Mouse (Mus musculus) embryonic facial prominence, embryonic 10.5 days (tissue): ENCODE results near the gene Thsd4. TPM values are rescaled to one million over a fixed set of nuclear protein-coding genes. Genes with fewer than 3 reads are reported as not detected.
A peak's percentile ranks its signal among the peaks of the same experiment; 100 is the strongest.

Source experiments
- DNase-seq: peaks from one replicate; pipeline ENCODE4 v3.0.0-alpha.2; 2017; ENCODE audit warnings: low spot score
- H3K27ac ChIP-seq: fragments of 300-500 bp; sonication (generic); replicated peaks from 2 replicates; pipeline ENCODE4 v1.5.1; 2016; ENCODE audit warnings: mild to moderate bottlenecking
- H3K27me3 ChIP-seq: fragments of 300-500 bp; sonication (generic); replicated peaks from 2 replicates; pipeline ENCODE4 v1.6.1; 2016; ENCODE audit warnings: low read depth, mild to moderate bottlenecking; ENCODE audit not compliant: poor library complexity, severe bottlenecking
- H3K36me3 ChIP-seq: fragments of 300-500 bp; sonication (generic); replicated peaks from 2 replicates; pipeline ENCODE4 v1.6.1; 2016; ENCODE audit warnings: mild to moderate bottlenecking, moderate library complexity
- H3K4me1 ChIP-seq: fragments of 300-500 bp; sonication (generic); 2 replicates; pipeline ENCODE4 v1.6.1; 2016
- H3K4me3 ChIP-seq: fragments of 300-500 bp; sonication (generic); 2 replicates; pipeline ENCODE4 v1.5.1; 2016; ENCODE audit warnings: mild to moderate bottlenecking, moderate library complexity
- H3K9me3 ChIP-seq: fragments of 300-500 bp; sonication (generic); 2 replicates; pipeline ENCODE4 v1.6.1; 2016; ENCODE audit warnings: mild to moderate bottlenecking
- WGBS: fragments of 180-500 bp; shearing (Covaris S2); methylation state at CpG from one replicate; pipeline ENCODE4 v1.1.7; 2016; 5-methylcytosine and 5-hydroxymethylcytosine counted together
- polyA plus RNA-seq: library from polyadenylated mRNA; unstranded; fragments of >200 nt; fragmentation: Nextera tagmentation; extraction: Ambion mirVana; gene quantifications from 2 replicates; pipeline ENCODE4 v1.2.1, GENCODE M21; 2016

The Thsd4 gene
- polyA plus RNA-seq, 1 experiment from 2014 or later: 5.7 TPM

DNA sequence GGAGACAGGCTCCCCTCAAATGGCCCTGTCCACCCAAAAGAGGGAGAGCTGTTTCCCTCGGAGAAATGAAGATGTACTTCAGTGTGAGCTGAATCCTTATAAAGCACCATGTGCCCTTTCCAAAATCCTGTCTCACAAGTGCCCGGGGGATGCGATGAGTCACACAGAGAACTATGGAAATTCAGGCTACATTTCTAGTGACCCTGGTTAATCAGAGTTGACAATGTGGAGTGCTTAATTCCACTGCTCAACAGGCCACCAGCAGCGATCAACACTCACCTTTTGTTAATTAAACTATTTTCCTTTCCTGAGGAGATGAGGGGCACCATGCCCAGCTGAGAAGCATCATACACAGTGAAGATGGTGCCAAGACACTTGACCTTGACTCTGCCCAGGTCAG lies 138.9 kb downstream of the Thsd4 start:
- WGBS: 65% methylated on average over 4 of the region's 4 CpGs
- no peak overlapping the region for H3K4me3 ChIP-seq
- H3K36me3 ChIP-seq: no peaks in the 10 kb centered on the region
- peaks cover 49% of the 10 kb centered on the region for H3K4me1 ChIP-seq
- no peak overlapping the region for H3K27ac ChIP-seq
- H3K27me3 ChIP-seq: peaks cover 21% of the 10 kb centered on the region
- DNase-seq: no peak
- no peaks in the 10 kb centered on the region for H3K9me3 ChIP-seq

DNA sequence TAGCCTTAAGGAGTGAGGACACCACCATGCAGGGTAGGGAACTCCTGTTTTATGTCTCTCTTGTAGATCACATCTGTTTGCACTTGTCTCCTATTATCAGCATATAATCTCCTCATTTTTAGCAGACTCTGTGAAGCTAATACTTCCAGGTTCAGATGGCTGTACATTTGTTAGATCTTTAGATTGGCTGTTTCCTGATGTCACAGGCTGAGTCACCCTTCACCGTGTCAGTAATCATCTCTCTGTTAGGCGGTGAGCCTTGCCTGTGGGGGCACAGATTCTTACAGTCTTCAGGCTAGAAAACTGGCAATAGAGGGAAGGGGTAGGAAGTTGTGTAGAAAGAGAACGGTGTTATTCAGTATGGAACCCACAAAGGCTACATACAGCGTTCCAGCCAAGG lies 139.3 kb downstream of the Thsd4 start:
- H3K36me3 ChIP-seq: no peaks in the 10 kb centered on the region
- WGBS: 57% methylated on average over 4 of the region's 4 CpGs
- H3K9me3 ChIP-seq: no peaks in the 10 kb centered on the region
- H3K27ac ChIP-seq: no peak overlapping the region
- peaks cover 49% of the 10 kb centered on the region for H3K4me1 ChIP-seq
- peak; percentile 37 for DNase-seq
- H3K27me3 ChIP-seq: peaks cover 21% of the 10 kb centered on the region
- no peak overlapping the region for H3K4me3 ChIP-seq

DNA sequence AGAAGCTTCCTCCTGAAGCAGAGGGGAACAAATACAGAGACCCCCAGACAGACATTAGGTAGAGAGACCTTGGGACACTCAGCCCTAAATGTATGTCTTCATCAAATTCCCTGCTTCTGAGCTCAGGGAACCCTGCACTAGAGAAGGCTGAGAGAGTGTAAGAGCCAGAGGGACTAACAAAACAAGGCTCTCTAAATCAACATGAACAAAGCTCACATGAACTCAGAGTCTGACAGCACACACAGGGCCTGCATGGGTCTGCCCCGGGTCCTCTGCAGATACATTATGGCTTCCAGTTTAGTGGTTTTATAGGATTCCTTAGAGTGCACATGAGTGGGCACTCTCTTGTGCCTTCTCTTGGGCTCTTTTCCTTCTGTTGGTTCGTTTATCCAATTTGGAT lies 140.8 kb downstream of the Thsd4 start:
- no peak overlapping the region for H3K4me3 ChIP-seq
- H3K9me3 ChIP-seq: no peaks in the 10 kb centered on the region
- no peak overlapping the region for H3K27ac ChIP-seq
- no peaks in the 10 kb centered on the region for H3K36me3 ChIP-seq
- 81% methylated on average over 2 of the region's 2 CpGs for WGBS
- H3K4me1 ChIP-seq: peaks cover 49% of the 10 kb centered on the region
- peaks cover 21% of the 10 kb centered on the region for H3K27me3 ChIP-seq
- no peak for DNase-seq

- H3K27me3 ChIP-seq: peaks cover 21% of the 10 kb centered on the region
- H3K4me1 ChIP-seq: peaks cover 46% of the 10 kb centered on the region
- no peak for DNase-seq
- H3K4me3 ChIP-seq: no peak overlapping the region
- H3K36me3 ChIP-seq: no peaks in the 10 kb centered on the region
- WGBS: 87% methylated on average over 4 of the region's 4 CpGs
- H3K27ac ChIP-seq: no peak overlapping the region
- H3K9me3 ChIP-seq: no peaks in the 10 kb centered on the region
Observed at GRCm38 (mm10) chr9:60380550-60380949, 141.3 kb downstream of the Thsd4 start.

DNA sequence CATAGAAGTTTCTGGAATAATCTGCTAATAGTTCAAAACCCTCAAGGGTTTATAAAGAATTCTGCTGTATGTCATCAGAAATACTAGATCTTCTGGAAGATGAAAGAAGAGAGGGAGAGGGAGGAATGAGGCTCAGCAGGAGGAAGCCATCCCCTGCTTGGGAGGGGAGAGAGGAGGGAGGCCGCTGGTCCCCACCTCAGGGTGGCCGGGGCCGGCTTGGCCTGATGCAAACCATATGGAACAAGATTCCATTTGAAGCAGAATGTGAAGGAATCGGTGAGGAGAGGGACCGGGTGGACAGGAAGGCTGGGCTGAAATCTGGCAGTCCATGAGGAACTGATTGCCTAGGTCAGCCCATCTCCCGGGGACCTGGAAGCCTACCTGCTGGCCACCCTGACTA lies 143.6 kb downstream of the Thsd4 start:
- H3K4me1 ChIP-seq: peaks cover 37% of the 10 kb centered on the region
- no peak overlapping the region; the same call in 1 of the 2 replicates for H3K27ac ChIP-seq

GRCm38 (mm10) chr9:60373161-60373737 lies 148.6 kb downstream of the Thsd4 start:
- Histone ChIP-seq H3K36me3 (no peaks in the 10 kb centered on the region), H3K27ac (no peak overlapping the region), H3K4me3 (no peak overlapping the region), H3K4me1 (peaks cover 23% of the 10 kb centered on the region), H3K27me3 (no peaks in the 10 kb centered on the region), H3K9me3 (no peaks in the 10 kb centered on the region)
- 70% methylated on average over 4 of the region's 4 CpGs for WGBS
- DNase-seq: no peak

More for the DNA sequence above, 143.6 kb downstream of the Thsd4 start:
- DNase-seq: peak; percentile 43
- H3K36me3 ChIP-seq: no peaks in the 10 kb centered on the region
- 48% methylated on average over 6 of the region's 6 CpGs for WGBS
- no peaks in the 10 kb centered on the region for H3K9me3 ChIP-seq
- peaks cover 17% of the 10 kb centered on the region for H3K27me3 ChIP-seq
- no peak overlapping the region for H3K4me3 ChIP-seq

DNA sequence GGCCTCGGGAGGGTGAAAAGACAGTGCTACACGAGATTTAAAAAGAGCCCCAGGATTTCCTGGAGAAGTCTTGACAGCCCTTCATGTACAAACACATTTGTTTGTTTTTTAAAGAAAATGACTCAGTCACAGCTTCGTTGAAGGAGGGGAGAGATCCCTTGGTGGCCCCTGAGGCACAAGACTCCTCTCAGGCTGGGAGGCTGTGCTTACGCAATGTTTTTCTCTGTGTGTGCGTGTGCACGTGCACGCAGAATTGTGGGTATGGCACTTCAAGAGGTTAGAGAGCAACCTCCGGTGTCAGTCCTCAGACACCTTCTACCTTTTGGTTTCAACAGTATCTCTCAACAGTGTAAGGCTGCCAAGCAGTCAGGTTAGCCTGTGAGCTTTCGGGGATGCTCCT lies 153.3 kb downstream of the Thsd4 start:
- 65% methylated on average over 9 of the region's 9 CpGs for WGBS
- DNase-seq: no peak
- H3K4me1 ChIP-seq: peaks cover 20% of the 10 kb centered on the region

DNA sequence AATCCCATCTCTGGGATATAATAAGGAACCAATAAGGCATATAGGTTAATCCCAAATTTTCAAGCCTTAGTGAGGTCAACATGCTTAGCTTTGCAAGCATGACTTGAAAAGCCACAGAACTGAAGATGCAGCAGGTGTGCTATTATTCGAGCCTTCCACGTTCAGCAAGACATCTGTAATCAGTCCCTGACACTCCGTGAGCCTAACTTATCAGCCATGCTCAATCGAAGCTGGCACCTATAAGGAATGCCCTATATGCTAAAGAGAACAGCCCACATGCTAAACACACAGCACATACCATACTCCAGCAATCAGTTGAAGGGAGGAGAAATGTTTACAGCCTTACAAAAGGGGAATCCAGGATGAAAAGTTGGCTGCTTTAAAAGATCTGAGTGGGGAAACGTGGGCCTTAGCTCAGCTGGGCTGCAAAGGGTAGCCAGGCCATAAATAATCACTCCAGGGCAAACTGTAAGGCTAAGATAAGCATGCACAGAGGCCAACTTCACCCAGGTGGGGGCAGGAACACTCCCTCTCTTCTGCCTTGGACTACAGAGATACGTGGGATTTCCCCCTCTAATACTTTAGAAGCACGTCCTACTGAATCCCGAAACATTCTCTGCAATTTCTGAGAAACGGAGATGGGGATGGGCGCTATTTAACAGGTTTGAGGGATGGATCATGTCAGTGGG lies 154.1 kb downstream of the Thsd4 start:
- Histone ChIP-seq H3K27ac (no peak overlapping the region), H3K36me3 (no peaks in the 10 kb centered on the region), H3K4me3 (no peak overlapping the region), H3K9me3 (no peaks in the 10 kb centered on the region), H3K4me1 (peaks cover 15% of the 10 kb centered on the region), H3K27me3 (no peaks in the 10 kb centered on the region)
- 86% methylated on average over 10 of the region's 10 CpGs for WGBS
- no peak for DNase-seq

More for the DNA sequence above, 153.3 kb downstream of the Thsd4 start:
- Histone ChIP-seq H3K36me3 (no peaks in the 10 kb centered on the region), H3K27me3 (no peaks in the 10 kb centered on the region), H3K27ac (no peak overlapping the region), H3K9me3 (no peaks in the 10 kb centered on the region), H3K4me3 (no peak overlapping the region)

DNA sequence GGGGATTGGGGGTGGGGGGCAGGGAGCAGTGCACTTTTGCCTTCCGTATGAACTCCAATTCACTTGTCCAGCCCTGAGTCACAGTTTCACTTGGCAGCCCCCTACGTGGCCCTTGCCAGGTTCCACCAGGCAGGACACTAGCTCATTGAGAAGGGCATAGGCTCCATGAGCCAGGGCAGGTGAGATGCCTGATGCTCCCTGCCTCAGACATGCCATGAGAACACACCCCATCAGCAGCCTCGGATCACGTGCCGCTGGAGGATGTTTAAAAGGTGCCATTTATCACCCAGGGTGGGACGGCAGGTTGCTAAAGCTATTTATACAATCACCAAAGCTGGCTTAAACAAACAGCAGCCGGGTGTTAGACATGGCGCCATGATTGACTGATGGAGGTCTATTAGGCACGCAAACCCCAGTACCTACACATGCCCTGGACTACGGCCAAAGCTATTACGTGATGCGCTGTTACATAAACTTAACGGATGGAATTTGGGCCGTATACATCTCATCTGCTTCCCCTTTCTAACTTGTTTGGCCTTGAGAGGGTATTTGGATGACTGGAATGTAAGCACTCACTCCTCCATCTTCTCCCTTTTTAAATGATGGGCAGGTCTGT lies 157.6 kb downstream of the Thsd4 start:
- DNase-seq: no peak

GRCm38 (mm10) chr9:60352351-60352750 lies 169.5 kb downstream of the Thsd4 start:
- DNase-seq: no peak
- H3K4me3 ChIP-seq: no peak overlapping the region
- no peaks in the 10 kb centered on the region for H3K36me3 ChIP-seq
- no peaks in the 10 kb centered on the region for H3K9me3 ChIP-seq
- 78% methylated on average over 4 of the region's 4 CpGs for WGBS
- no peaks in the 10 kb centered on the region for H3K27me3 ChIP-seq
- H3K27ac ChIP-seq: no peak overlapping the region
- peaks cover 19% of the 10 kb centered on the region for H3K4me1 ChIP-seq

More for the DNA sequence above, 157.6 kb downstream of the Thsd4 start:
- no peaks in the 10 kb centered on the region for H3K9me3 ChIP-seq
- WGBS: 73% methylated on average over 14 of the region's 14 CpGs
- H3K4me3 ChIP-seq: no peak overlapping the region
- H3K4me1 ChIP-seq: peaks cover 15% of the 10 kb centered on the region
- H3K27me3 ChIP-seq: no peaks in the 10 kb centered on the region
- H3K27ac ChIP-seq: no peak overlapping the region
- no peaks in the 10 kb centered on the region for H3K36me3 ChIP-seq

DNA sequence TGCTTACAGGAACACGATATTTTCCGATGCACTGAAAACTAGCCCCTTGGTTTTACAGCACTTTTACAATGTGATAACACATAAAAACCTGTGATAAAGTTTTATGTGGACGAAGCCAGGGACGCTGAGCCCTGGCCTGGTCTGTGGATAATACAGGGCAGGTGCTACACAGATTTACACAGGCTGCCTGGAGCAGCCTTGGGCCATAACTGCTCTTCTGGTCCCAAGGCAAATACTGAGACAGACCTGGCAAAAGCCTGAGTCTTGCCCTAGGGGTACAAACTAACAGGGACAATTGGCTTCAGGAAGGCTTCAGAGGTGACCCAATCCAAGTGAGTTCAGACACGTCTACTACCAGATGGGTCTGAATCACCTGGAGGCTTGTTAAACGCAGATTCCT lies 170.7 kb downstream of the Thsd4 start:
- no peaks in the 10 kb centered on the region for H3K27me3 ChIP-seq
- WGBS: 84% methylated on average over 6 of the region's 6 CpGs

GRCm38 (mm10) chr9:60336147-60336546 lies 185.7 kb downstream of the Thsd4 start:
- Histone ChIP-seq H3K4me3 (no peak overlapping the region), H3K36me3 (no peaks in the 10 kb centered on the region), H3K4me1 (no peaks in the 10 kb centered on the region), H3K9me3 (no peaks in the 10 kb centered on the region), H3K27ac (no peak overlapping the region), H3K27me3 (no peaks in the 10 kb centered on the region)
- 97% methylated on average over 5 of the region's 5 CpGs for WGBS
- DNase-seq: no peak

More for the DNA sequence above, 170.7 kb downstream of the Thsd4 start:
- H3K4me3 ChIP-seq: no peak overlapping the region
- H3K4me1 ChIP-seq: peaks cover 25% of the 10 kb centered on the region
- no peak overlapping the region for H3K27ac ChIP-seq
- no peaks in the 10 kb centered on the region for H3K9me3 ChIP-seq
- no peaks in the 10 kb centered on the region for H3K36me3 ChIP-seq
- no peak for DNase-seq

- Histone ChIP-seq H3K27me3 (no peaks in the 10 kb centered on the region), H3K4me1 (no peaks in the 10 kb centered on the region), H3K4me3 (no peak overlapping the region), H3K9me3 (no peaks in the 10 kb centered on the region), H3K36me3 (no peaks in the 10 kb centered on the region), H3K27ac (no peak overlapping the region)
- DNase-seq: no peak
- 93% methylated on average over 6 of the region's 6 CpGs for WGBS
Observed at GRCm38 (mm10) chr9:60335455-60335854, 186.4 kb downstream of the Thsd4 start.
